Mouse (Mus musculus): ENCODE data around the gene Ifi214. TPM values are rescaled to one million over a fixed set of nuclear protein-coding genes. Genes with fewer than 3 reads are reported as not detected.
"Not testable (repeated sequence)": the region's sequence is repeated elsewhere in the genome, so short reads cannot be mapped to it uniquely, and the experiment has no call there.

Ifi214 gene
- polyA plus RNA-seq, 1 experiment from 2014 or later: not detected

DNA sequence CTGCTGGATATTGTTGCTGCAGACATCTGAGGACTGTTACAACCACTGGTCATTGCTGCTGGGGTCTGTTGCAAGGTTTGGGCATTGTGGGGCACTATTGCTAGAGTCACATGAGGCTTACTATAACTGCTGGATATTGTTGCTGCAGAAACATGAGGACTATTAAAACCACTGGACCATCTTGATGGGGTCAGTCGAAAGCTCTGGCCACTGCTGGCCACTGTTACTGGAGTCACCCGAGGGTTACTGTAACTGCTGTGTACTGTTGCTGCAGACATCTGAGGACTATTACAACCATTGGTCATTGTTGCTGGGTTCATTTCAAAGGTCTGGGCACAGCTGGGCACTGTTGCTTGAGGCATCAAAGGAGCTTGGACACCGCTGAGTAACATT lies 54.6 kb downstream of the Ifi214 start:
- H3K36me3 ChIP-seq (ENCODE audit: control insufficient read depth, insufficient read depth, low read length); H3K27me3 ChIP-seq (ENCODE audit: control insufficient read depth, insufficient read depth, low read depth, low read length); H3K27ac ChIP-seq (ENCODE audit: low read length); ATAC-seq; H3K9me3 ChIP-seq (replicated peaks; ENCODE audit: control insufficient read depth, low read length, poor library complexity, severe bottlenecking); H3K4me1 ChIP-seq (ENCODE audit: control insufficient read depth, insufficient read depth, low read length); H3K9ac ChIP-seq (ENCODE audit: low read depth, low read length); H3K4me3 ChIP-seq (ENCODE audit: low read depth, low read length); H3K4me2 ChIP-seq (ENCODE audit: low read length): not testable (repeated sequence)
- 85% methylated on average over 3 of the region's 3 CpGs for WGBS

DNA sequence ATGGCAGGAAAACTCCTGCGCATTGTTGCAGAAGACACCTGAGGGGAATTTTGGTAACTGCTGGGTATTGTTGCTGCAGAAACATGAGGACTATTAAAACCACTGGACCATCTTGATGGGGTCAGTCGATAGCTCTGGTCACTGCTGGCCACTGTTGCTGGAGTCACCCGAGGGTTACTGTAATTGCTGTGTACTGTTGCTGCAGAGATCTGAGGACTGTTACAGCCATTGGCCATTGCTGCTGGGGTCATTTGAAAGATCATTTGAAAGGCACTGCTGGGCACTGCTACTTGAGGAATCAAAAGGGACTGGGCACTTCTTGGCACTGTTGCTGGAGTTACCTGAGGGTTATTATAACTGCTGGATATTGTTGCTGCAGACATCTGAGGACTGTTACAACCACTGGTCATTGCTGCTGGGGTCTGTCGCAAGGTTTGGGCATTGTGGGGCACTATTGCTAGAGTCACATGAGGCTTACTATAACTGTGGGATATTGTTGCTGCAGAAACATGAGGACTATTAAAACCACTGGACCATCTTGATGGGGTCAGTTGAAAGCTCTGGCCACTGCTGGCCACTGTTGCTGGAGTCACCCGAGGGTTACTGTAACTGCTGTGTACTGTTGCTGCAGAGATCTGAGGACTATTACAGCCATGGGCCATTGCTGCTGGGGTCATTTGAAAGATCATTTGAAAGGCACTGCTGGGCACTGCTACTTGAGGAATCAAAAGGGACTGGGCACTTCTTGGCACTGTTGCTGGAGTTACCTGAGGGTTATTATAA lies 55.2 kb downstream of the Ifi214 start:
- not testable (repeated sequence) for H3K36me3 ChIP-seq (ENCODE audit: control insufficient read depth, insufficient read depth, low read length); H3K4me2 ChIP-seq (ENCODE audit: low read length); H3K4me3 ChIP-seq (ENCODE audit: low read depth, low read length); H3K4me1 ChIP-seq (ENCODE audit: control insufficient read depth, insufficient read depth, low read length); H3K9ac ChIP-seq (ENCODE audit: low read depth, low read length); H3K27me3 ChIP-seq (ENCODE audit: control insufficient read depth, insufficient read depth, low read depth, low read length); ATAC-seq; H3K27ac ChIP-seq (ENCODE audit: low read length); H3K9me3 ChIP-seq (replicated peaks; ENCODE audit: control insufficient read depth, low read length, poor library complexity, severe bottlenecking)
- WGBS: 94% methylated on average over 5 of the region's 5 CpGs

Small RNA genes lying within 50 kb of the gene (microRNA-seq; reads per million reads assigned to microRNA genes)
- not detected for gene Gm44481

Other genes with a start within 250 kb of the Ifi214 start
- gene Ackr1, start 202.2 kb downstream of the Ifi214 start, polyA plus RNA-seq (2015; fragmentation: Nextera tagmentation; extraction: Ambion mirVana): 18.6 and 19.9 TPM in 2 replicates
- 1.5 and 1.7 TPM in 2 replicates for gene Aim2, start 185.1 kb downstream of the Ifi214 start, polyA plus RNA-seq (2015; fragmentation: Nextera tagmentation; extraction: Ambion mirVana)
- gene Cadm3, start 168.3 kb downstream of the Ifi214 start, polyA plus RNA-seq (2015; fragmentation: Nextera tagmentation; extraction: Ambion mirVana): 64.7 and 69.7 TPM in 2 replicates
- not detected in 2 replicates for gene Ifi206, start 44.9 kb downstream of the Ifi214 start, polyA plus RNA-seq (2015; fragmentation: Nextera tagmentation; extraction: Ambion mirVana)
- not detected in 2 replicates for gene Ifi213, start 63.3 kb upstream of the Ifi214 start, polyA plus RNA-seq (2015; fragmentation: Nextera tagmentation; extraction: Ambion mirVana)
- gene Ifi209, start 95.0 kb upstream of the Ifi214 start, polyA plus RNA-seq (2015; fragmentation: Nextera tagmentation; extraction: Ambion mirVana): 0.10 TPM in 1 of 2 replicates, not detected in the other
- gene Ifi208, start 137.7 kb upstream of the Ifi214 start, polyA plus RNA-seq (2015; fragmentation: Nextera tagmentation; extraction: Ambion mirVana): not detected in 2 replicates
- 0.16 and 0.24 TPM in 2 replicates for gene Ifi207, start 205.8 kb upstream of the Ifi214 start, polyA plus RNA-seq (2015; fragmentation: Nextera tagmentation; extraction: Ambion mirVana)
- gene Ifi204, start 231.0 kb upstream of the Ifi214 start, polyA plus RNA-seq (2015; fragmentation: Nextera tagmentation; extraction: Ambion mirVana): 0.13 and 0.50 TPM in 2 replicates

Measured in midbrain, embryonic 16.5 days (tissue).